8 mouse cellular contexts compared by ENCODE assay signal in genomic region chr17:29259489-29259888, GRCm38 (mm10). TPM values are rescaled to one million over a fixed set of nuclear protein-coding genes. Genes with fewer than 3 reads are reported as not detected.
DNase-seq lines count a peak whose midpoint lies in the region; ATAC-seq and TF ChIP-seq lines count a peak whose summit lies in the region.

No protein-coding gene starts in this region.

- ATAC-seq in kidney, embryonic 16.5 days (ENCODE audit: low FRiP score, low TSS enrichment), result peak; percentile 21; the same call in 1 of the 2 replicates

- TF ChIP-seq CTCF in lung, adult 2 months (IDR thresholded peaks at IDR 0.05; ENCODE audit: insufficient read depth, low read length), result peak; percentile 86

- no peaks in the 10 kb centered on the region for H3K9me3 ChIP-seq in kidney, embryonic 16.5 days (ENCODE audit: low read length)

- peak; percentile 85 for DNase-seq in CD4-positive helper T cell, adult 2 months (ENCODE audit: low read depth, low spot score)
- peak; percentile 81 for DNase-seq in adrenal gland, adult 2 months
- DNase-seq in embryo, embryonic 11 days, result peak; percentile 82
- peak; percentile 43 to 70 for DNase-seq in heart, adult 9 months (ENCODE audit: low spot score in 2 of 2)
- DNase-seq in lung, adult 2 months, result peak; percentile 65
- peak; percentile 58 for DNase-seq in retina, adult 2 months (ENCODE audit: low read depth, low spot score)
- peak; percentile 76 to 79 for DNase-seq in thymus, postnatal 36 days

- H3K27ac ChIP-seq in kidney, embryonic 16.5 days (ENCODE audit: low read length), result no peak overlapping the region

- TF ChIP-seq POLR2A in lung, adult 2 months (IDR thresholded peaks at IDR 0.05; ENCODE audit: borderline replicate concordance, extremely low read depth, low read depth, low read length), result no peak

- H3K36me3 ChIP-seq in kidney, embryonic 16.5 days (ENCODE audit: insufficient read depth, low read length), result peaks cover 27% of the 10 kb centered on the region

- no peaks in the 10 kb centered on the region for H3K27me3 ChIP-seq in kidney, embryonic 16.5 days (ENCODE audit: insufficient read depth, low read length)

- H3K4me2 ChIP-seq in kidney, embryonic 16.5 days (replicated peaks; ENCODE audit: low read depth, low read length), result no peak overlapping the region

- no peak overlapping the region for H3K4me3 ChIP-seq in kidney, embryonic 16.5 days (ENCODE audit: low read length)
- no peak overlapping the region for H3K4me3 ChIP-seq in lung, adult 2 months (replicated peaks; ENCODE audit: extremely low read depth, low read depth, low read length)

- 0 out of 2 replicates have a peak overlapping the region, but pooled peaks have one; percentile 22 for H3K9ac ChIP-seq in kidney, embryonic 16.5 days (replicated peaks; ENCODE audit: low read length)

- peaks cover 47% of the 10 kb centered on the region for H3K4me1 ChIP-seq in kidney, embryonic 16.5 days (ENCODE audit: insufficient read depth, low read length)
- H3K4me1 ChIP-seq in lung, adult 2 months (ENCODE audit: control insufficient read depth, insufficient read depth, low read length), result peaks cover 7% of the 10 kb centered on the region; the same call in 1 of the 2 replicates

- 3% methylated on average over 3 of the region's 3 CpGs for WGBS in kidney, embryonic 16.5 days
- WGBS in lung, adult 2 months, result 5% methylated on average over 3 of the region's 3 CpGs

RNA-seq across cellular contexts. Expression of gene Ppil1, which starts 4.5 kb away (rescaled TPM):
- 10 to 100 TPM; 19.7 to 28.0 TPM for total RNA-seq in adrenal gland, adult 2 months (2021)
- polyA plus RNA-seq in adrenal gland, adult 2 months (2012; rRNA removed), result 24.6 and 26.2 TPM in 2 replicates
- 167 and 186 TPM in 2 replicates for polyA plus RNA-seq in kidney, embryonic 16.5 days (2015; fragmentation: Nextera tagmentation; extraction: Ambion mirVana)
- 18.7 and 20.7 TPM in 2 replicates for polyA plus RNA-seq in lung, adult 2 months (2012; rRNA removed)

RNA-seq across cellular contexts. Expression of gene BC004004, which starts 9.1 kb away (rescaled TPM):
- total RNA-seq in adrenal gland, adult 2 months (2021), result 100 to 1,000 TPM; 146 to 151 TPM
- polyA plus RNA-seq in adrenal gland, adult 2 months (2012; rRNA removed), result 49.7 and 54.1 TPM in 2 replicates
- 85.6 TPM in 2 replicates for polyA plus RNA-seq in kidney, embryonic 16.5 days (2015; fragmentation: Nextera tagmentation; extraction: Ambion mirVana)
- polyA plus RNA-seq in lung, adult 2 months (2012; rRNA removed), result 56.5 and 70.8 TPM in 2 replicates

RNA-seq across cellular contexts. Expression of gene Cpne5, which starts 21.5 kb away (rescaled TPM):
- total RNA-seq in adrenal gland, adult 2 months (2021), result under 1 TPM; 0.38 to 0.75 TPM
- 1.4 and 1.7 TPM in 2 replicates for polyA plus RNA-seq in adrenal gland, adult 2 months (2012; rRNA removed)
- polyA plus RNA-seq in kidney, embryonic 16.5 days (2015; fragmentation: Nextera tagmentation; extraction: Ambion mirVana), result 8.2 and 10.0 TPM in 2 replicates
- 13.6 and 15.7 TPM in 2 replicates for polyA plus RNA-seq in lung, adult 2 months (2012; rRNA removed)

RNA-seq across cellular contexts. Expression of gene Pi16, which starts 58.0 kb away (rescaled TPM):
- total RNA-seq in adrenal gland, adult 2 months (2021), result 10 to 100 TPM; 23.1 to 35.5 TPM
- 21.5 and 29.9 TPM in 2 replicates for polyA plus RNA-seq in adrenal gland, adult 2 months (2012; rRNA removed)
- polyA plus RNA-seq in kidney, embryonic 16.5 days (2015; fragmentation: Nextera tagmentation; extraction: Ambion mirVana), result 2.4 and 3.1 TPM in 2 replicates
- polyA plus RNA-seq in lung, adult 2 months (2012; rRNA removed), result 46.8 and 47.3 TPM in 2 replicates
